Mouse (Mus musculus) kidney, postnatal 0 days (tissue): ENCODE data around the gene Gna11. TPM values are rescaled to one million over a fixed set of nuclear protein-coding genes. Genes with fewer than 3 reads are reported as not detected.
A peak's percentile ranks its signal among the peaks of the same experiment; 100 is the strongest.

Experiments
- ATAC-seq: fragments of 200-750 bp; cut with Nextera tagmentation; replicated peaks from 2 replicates; pipeline ENCODE4 v1.8.0; 2017; ENCODE audit warnings: low read depth, moderate number of reproducible peaks, moderate TSS enrichment, moderate library complexity; ENCODE audit not compliant: low FRiP score
- DNase-seq: peaks from one replicate; pipeline ENCODE4 v3.0.0-alpha.2; 2016; ENCODE audit warnings: low spot score
- H3K27ac ChIP-seq: fragments of 300-500 bp; sonication (generic); 2 replicates; pipeline ENCODE4 v1.5.1; 2014; ENCODE audit warnings: mild to moderate bottlenecking
- H3K27me3 ChIP-seq: fragments of 300-500 bp; sonication (generic); 2 replicates; pipeline ENCODE4 v1.6.1; 2014; ENCODE audit warnings: low read length, mixed read lengths; ENCODE audit not compliant: insufficient read depth
- H3K36me3 ChIP-seq: fragments of 300-500 bp; sonication (generic); 2 replicates; pipeline ENCODE4 v1.6.1; 2014; ENCODE audit warnings: low read length, mixed read lengths; ENCODE audit not compliant: insufficient read depth
- H3K4me1 ChIP-seq: fragments of 300-500 bp; sonication (generic); replicated peaks from 2 replicates; pipeline ENCODE4 v1.6.1; 2014; ENCODE audit warnings: antibody characterized with exemption, low read length, mixed read lengths; ENCODE audit not compliant: insufficient read depth
- H3K4me2 ChIP-seq: fragments of 300-500 bp; sonication (generic); 2 replicates; pipeline ENCODE4 v1.6.1; 2014; ENCODE audit warnings: mild to moderate bottlenecking, low read length, moderate library complexity, mixed read lengths
- H3K4me3 ChIP-seq: fragments of 300-500 bp; sonication (generic); replicated peaks from 2 replicates; pipeline ENCODE4 v1.5.1; 2014; ENCODE audit warnings: low read depth, low read length
- H3K9ac ChIP-seq: fragments of 300-500 bp; sonication (generic); 2 replicates; pipeline ENCODE4 v1.6.1; 2014; ENCODE audit warnings: low read depth, low read length
- H3K9me3 ChIP-seq: fragments of 300-500 bp; sonication (generic); replicated peaks from 2 replicates; pipeline ENCODE4 v1.6.1; 2016; ENCODE audit warnings: low read length, inconsistent platforms, mixed read lengths
- CTCF ChIP-seq: IDR thresholded peaks from 2 replicates; pipeline ENCODE4 v1.5.1; 2016; ENCODE audit warnings: antibody characterized with exemption, low read depth, mild to moderate bottlenecking, moderate library complexity
- WGBS: fragments of 180-500 bp; shearing (Covaris S2); extraction: QIAGEN DNeasy Blood & Tissue Kit; methylation state at CpG from one replicate; pipeline ENCODE4 v1.1.7; 2014; 5-methylcytosine and 5-hydroxymethylcytosine counted together
- polyA plus RNA-seq: library from polyadenylated mRNA; unstranded; fragments of >200 nt; fragmentation: Nextera tagmentation; extraction: Ambion mirVana; gene quantifications from 2 replicates; pipeline ENCODE4 v1.2.1, GENCODE M21; 2015

Gene Gna11
- polyA plus RNA-seq, 1 experiment from 2014 or later = 69.5 TPM

- Histone ChIP-seq H3K27me3 (no peaks in the 10 kb centered on the region), H3K36me3 (no peaks in the 10 kb centered on the region), H3K9me3 (no peaks in the 10 kb centered on the region), H3K27ac (no peak overlapping the region), H3K4me2 (peak overlapping the region; percentile 65), H3K4me3 (peak overlapping the region; percentile 23; the same call in 1 of the 2 replicates), H3K4me1 (no peaks in the 10 kb centered on the region), H3K9ac (no peak overlapping the region)
- WGBS = 12% methylated on average over 36 of the region's 36 CpGs
- 0 out of 2 replicates have a peak, but pooled peaks have one; percentile 6 for ATAC-seq
- peak; percentile 98 for TF ChIP-seq CTCF
- peak; percentile 71 for DNase-seq
Measured at GRCm38 (mm10) chr10:81502658-81503057, 42.3 kb downstream of the Gna11 start.

- H3K36me3 ChIP-seq = no peaks in the 10 kb centered on the region
- TF ChIP-seq CTCF = no peak
- no peaks in the 10 kb centered on the region; the same call in 1 of the 2 replicates for H3K4me1 ChIP-seq
- H3K27ac ChIP-seq = no peak overlapping the region
- no peak overlapping the region for H3K4me2 ChIP-seq
- ATAC-seq (no peak), DNase-seq (no peak)
- H3K9me3 ChIP-seq = no peaks in the 10 kb centered on the region
- H3K9ac ChIP-seq = no peak overlapping the region
- 87% methylated on average over 5 of the region's 5 CpGs for WGBS
- H3K27me3 ChIP-seq = no peaks in the 10 kb centered on the region
- H3K4me3 ChIP-seq = no peak overlapping the region
Measured at GRCm38 (mm10) chr10:81501863-81502262, 43.1 kb downstream of the Gna11 start.

GRCm38 (mm10) chr10:81500032-81500431 lies 45.0 kb downstream of the Gna11 start, which contains the start of gene S1pr4:
Gene S1pr4, minus strand, starts transcription at chr10:81500132.
- DNase-seq (no peak), ATAC-seq (no peak)
- Histone ChIP-seq H3K4me1 (peaks cover 6% of the 10 kb centered on the region; the same call in 1 of the 2 replicates), H3K9ac (no peak within 1 kb of the TSS), H3K4me2 (no peak within 1 kb of the TSS), H3K4me3 (no peak within 1 kb of the TSS), H3K36me3 (no peaks in the 10 kb centered on the region), H3K27ac (no peak within 1 kb of the TSS; the same call in 1 of the 2 replicates), H3K9me3 (no peaks in the 10 kb centered on the region), H3K27me3 (no peaks in the 10 kb centered on the region)
- TF ChIP-seq CTCF = no peak
- 89% methylated on average over 3 of the region's 3 CpGs for WGBS

- Histone ChIP-seq H3K4me3 (no peak overlapping the region), H3K9me3 (no peaks in the 10 kb centered on the region), H3K9ac (no peak overlapping the region), H3K27me3 (no peaks in the 10 kb centered on the region), H3K4me1 (peaks cover 10% of the 10 kb centered on the region; the same call in 1 of the 2 replicates), H3K36me3 (no peaks in the 10 kb centered on the region), H3K4me2 (no peak overlapping the region), H3K27ac (no peak overlapping the region; the same call in 1 of the 2 replicates)
- no peak for TF ChIP-seq CTCF
- no peak for DNase-seq
- no peak for ATAC-seq
- WGBS = 78% methylated on average over 23 of the region's 23 CpGs
Measured at GRCm38 (mm10) chr10:81499250-81499901, 45.6 kb downstream of the Gna11 start.

- no peaks in the 10 kb centered on the region for H3K27me3 ChIP-seq
- H3K4me1 ChIP-seq = peaks cover 10% of the 10 kb centered on the region; the same call in 1 of the 2 replicates
- no peak overlapping the region for H3K4me3 ChIP-seq
- DNase-seq (no peak), ATAC-seq (no peak)
- H3K9ac ChIP-seq = no peak overlapping the region
- TF ChIP-seq CTCF = peak; percentile 17; the same call in 1 of the 2 replicates
- H3K27ac ChIP-seq = no peak overlapping the region
- H3K36me3 ChIP-seq = no peaks in the 10 kb centered on the region
- no peak overlapping the region for H3K4me2 ChIP-seq
- no peaks in the 10 kb centered on the region for H3K9me3 ChIP-seq
- WGBS = 84% methylated on average over 38 of the region's 38 CpGs
Measured at GRCm38 (mm10) chr10:81498316-81499249, 46.4 kb downstream of the Gna11 start.
